Mouse (Mus musculus): ENCODE results near the gene Ubn1. TPM values are rescaled to one million over a fixed set of nuclear protein-coding genes. Genes with fewer than 3 reads are reported as not detected.
A peak's percentile ranks its signal among the peaks of the same experiment; 100 is the strongest.

The Ubn1 gene
- total and polyA plus RNA-seq, 2 experiments from 2014 or later, result 8.2 to 29.8 TPM

GRCm38 (mm10) chr16:5070321-5070720 is 20.5 kb downstream of the Ubn1 start:
- no peaks in the 10 kb centered on the region for H3K4me1 ChIP-seq (ENCODE audit: insufficient read depth, low read length)
- TF ChIP-seq CTCF (IDR thresholded peaks at IDR 0.05; ENCODE audit: low read depth), result no peak
- no peak overlapping the region for H3K4me2 ChIP-seq (ENCODE audit: low read depth, low read length)
- no peaks in the 10 kb centered on the region for H3K27me3 ChIP-seq (ENCODE audit: insufficient read depth, low read length)
- no peaks in the 10 kb centered on the region for H3K9me3 ChIP-seq (ENCODE audit: low read length)
- 61% methylated on average over 3 of the region's 3 CpGs for WGBS
- no peak overlapping the region for H3K27ac ChIP-seq
- no peak overlapping the region for H3K9ac ChIP-seq (replicated peaks; ENCODE audit: low read length)
- peak; percentile 10 for DNase-seq (ENCODE audit: low spot score)
- H3K4me3 ChIP-seq (ENCODE audit: low read length), result no peak overlapping the region
- ATAC-seq, result no peak
- H3K36me3 ChIP-seq (ENCODE audit: insufficient read depth, low read length), result peaks cover 46% of the 10 kb centered on the region

DNA sequence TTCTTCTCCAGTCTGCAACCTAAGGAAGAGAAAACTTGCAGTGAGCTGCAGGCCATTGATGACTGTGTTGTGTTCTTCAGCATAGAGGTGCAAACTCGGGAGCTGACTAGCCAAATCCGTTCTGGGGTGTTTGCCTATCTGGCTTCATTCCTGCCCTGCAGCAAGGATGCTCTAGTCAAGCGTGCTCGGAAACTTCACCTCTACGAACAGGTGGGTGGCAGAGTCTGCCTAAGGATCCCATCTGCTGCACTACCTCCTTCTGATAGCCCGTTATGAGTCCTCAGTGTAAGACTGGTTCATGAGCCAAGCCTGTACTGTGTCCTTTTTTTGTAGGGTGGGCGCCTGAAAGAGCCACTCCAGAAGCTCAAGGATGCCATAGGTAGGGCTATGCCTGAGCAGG is 22.1 kb downstream of the Ubn1 start:
- no peak overlapping the region for H3K4me3 ChIP-seq (ENCODE audit: low read length)
- no peak overlapping the region for H3K27ac ChIP-seq
- 92% methylated on average over 7 of the region's 7 CpGs for WGBS
- H3K27me3 ChIP-seq (ENCODE audit: insufficient read depth, low read length), result no peaks in the 10 kb centered on the region
- H3K36me3 ChIP-seq (ENCODE audit: insufficient read depth, low read length), result peaks cover 57% of the 10 kb centered on the region
- DNase-seq (ENCODE audit: low spot score) (no peak), ATAC-seq (no peak)
- H3K4me1 ChIP-seq (ENCODE audit: insufficient read depth, low read length), result no peaks in the 10 kb centered on the region
- no peaks in the 10 kb centered on the region for H3K9me3 ChIP-seq (ENCODE audit: low read length)
- no peak for TF ChIP-seq CTCF (IDR thresholded peaks at IDR 0.05; ENCODE audit: low read depth)
- H3K9ac ChIP-seq (replicated peaks; ENCODE audit: low read length), result no peak overlapping the region
- H3K4me2 ChIP-seq (ENCODE audit: low read depth, low read length), result no peak overlapping the region

- ATAC-seq (no peak), DNase-seq (ENCODE audit: low spot score) (no peak)
- H3K27ac ChIP-seq, result no peak overlapping the region
- no peak overlapping the region for H3K9ac ChIP-seq (replicated peaks; ENCODE audit: low read length)
- WGBS, result 93% methylated on average over 5 of the region's 5 CpGs
- H3K9me3 ChIP-seq (ENCODE audit: low read length), result no peaks in the 10 kb centered on the region
- TF ChIP-seq CTCF (IDR thresholded peaks at IDR 0.05; ENCODE audit: low read depth), result no peak
- no peak overlapping the region for H3K4me2 ChIP-seq (ENCODE audit: low read depth, low read length)
- H3K4me3 ChIP-seq (ENCODE audit: low read length), result no peak overlapping the region
- no peaks in the 10 kb centered on the region for H3K4me1 ChIP-seq (ENCODE audit: insufficient read depth, low read length)
- H3K36me3 ChIP-seq (ENCODE audit: insufficient read depth, low read length), result peaks cover 73% of the 10 kb centered on the region
- H3K27me3 ChIP-seq (ENCODE audit: insufficient read depth, low read length), result no peaks in the 10 kb centered on the region
Measured at GRCm38 (mm10) chr16:5074341-5074740, 24.5 kb downstream of the Ubn1 start.

- no peak for TF ChIP-seq CTCF (IDR thresholded peaks at IDR 0.05; ENCODE audit: low read depth)
- Histone ChIP-seq H3K27ac (no peak overlapping the region), H3K9ac (replicated peaks; ENCODE audit: low read length) (no peak overlapping the region), H3K4me3 (ENCODE audit: low read length) (no peak overlapping the region), H3K27me3 (ENCODE audit: insufficient read depth, low read length) (no peaks in the 10 kb centered on the region), H3K36me3 (ENCODE audit: insufficient read depth, low read length) (peaks cover 50% of the 10 kb centered on the region), H3K9me3 (ENCODE audit: low read length) (no peaks in the 10 kb centered on the region), H3K4me1 (ENCODE audit: insufficient read depth, low read length) (no peaks in the 10 kb centered on the region), H3K4me2 (ENCODE audit: low read depth, low read length) (no peak overlapping the region)
- ATAC-seq, result no peak
- DNase-seq (ENCODE audit: low spot score), result no peak
- WGBS, result 91% methylated on average over 4 of the region's 4 CpGs
Measured at GRCm38 (mm10) chr16:5085196-5085595, 35.3 kb downstream of the Ubn1 start.

- H3K27ac ChIP-seq, result no peak overlapping the region
- no peaks in the 10 kb centered on the region for H3K27me3 ChIP-seq (ENCODE audit: insufficient read depth, low read length)
- ATAC-seq (no peak), DNase-seq (ENCODE audit: low spot score) (no peak)
- TF ChIP-seq CTCF (IDR thresholded peaks at IDR 0.05; ENCODE audit: low read depth), result no peak
- H3K4me1 ChIP-seq (ENCODE audit: insufficient read depth, low read length), result no peaks in the 10 kb centered on the region
- peaks cover 49% of the 10 kb centered on the region for H3K36me3 ChIP-seq (ENCODE audit: insufficient read depth, low read length)
- H3K9ac ChIP-seq (replicated peaks; ENCODE audit: low read length), result no peak overlapping the region
- no peak overlapping the region for H3K4me2 ChIP-seq (ENCODE audit: low read depth, low read length)
- no peak overlapping the region for H3K4me3 ChIP-seq (ENCODE audit: low read length)
- no peaks in the 10 kb centered on the region for H3K9me3 ChIP-seq (ENCODE audit: low read length)
- 100% methylated on average over 2 of the region's 2 CpGs for WGBS
Measured at GRCm38 (mm10) chr16:5086179-5086578, 36.3 kb downstream of the Ubn1 start.

DNA sequence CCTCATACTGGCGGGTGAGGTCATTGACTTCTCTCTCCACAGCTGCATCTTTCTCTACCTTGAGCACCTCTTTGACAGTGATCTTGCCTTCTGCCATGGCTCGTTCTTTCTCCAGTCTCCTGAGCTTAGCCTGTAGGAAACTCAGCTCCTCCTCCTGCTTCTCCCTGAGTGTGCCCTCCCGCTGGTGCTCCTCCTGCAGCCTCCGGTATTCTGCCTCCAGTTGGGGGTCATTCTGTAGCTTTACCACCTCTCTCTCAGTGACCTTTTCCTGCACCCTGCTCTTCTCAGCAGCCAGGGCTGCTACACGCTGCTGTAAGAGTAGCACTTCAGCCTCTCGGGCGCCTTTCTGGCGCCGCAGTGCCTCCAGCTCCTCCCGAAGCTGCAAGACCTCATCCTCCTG is 39.2 kb downstream of the Ubn1 start:
- ATAC-seq (no peak), DNase-seq (ENCODE audit: low spot score) (no peak)
- H3K4me3 ChIP-seq (ENCODE audit: low read length), result no peak overlapping the region
- WGBS, result 81% methylated on average over 10 of the region's 10 CpGs
- no peak for TF ChIP-seq CTCF (IDR thresholded peaks at IDR 0.05; ENCODE audit: low read depth)
- H3K4me1 ChIP-seq (ENCODE audit: insufficient read depth, low read length), result no peaks in the 10 kb centered on the region
- no peak overlapping the region for H3K9ac ChIP-seq (replicated peaks; ENCODE audit: low read length)
- no peaks in the 10 kb centered on the region for H3K27me3 ChIP-seq (ENCODE audit: insufficient read depth, low read length)
- H3K36me3 ChIP-seq (ENCODE audit: insufficient read depth, low read length), result peaks cover 25% of the 10 kb centered on the region
- H3K9me3 ChIP-seq (ENCODE audit: low read length), result no peaks in the 10 kb centered on the region
- H3K27ac ChIP-seq, result no peak overlapping the region
- no peak overlapping the region for H3K4me2 ChIP-seq (ENCODE audit: low read depth, low read length)

GRCm38 (mm10) chr16:5093285-5093684 is 43.4 kb downstream of the Ubn1 start:
- no peaks in the 10 kb centered on the region for H3K27me3 ChIP-seq (ENCODE audit: insufficient read depth, low read length)
- TF ChIP-seq CTCF (IDR thresholded peaks at IDR 0.05; ENCODE audit: low read depth), result no peak
- no peaks in the 10 kb centered on the region for H3K36me3 ChIP-seq (ENCODE audit: insufficient read depth, low read length)
- no peak overlapping the region for H3K9ac ChIP-seq (replicated peaks; ENCODE audit: low read length)
- H3K27ac ChIP-seq, result no peak overlapping the region
- WGBS, result 74% methylated on average over 5 of the region's 5 CpGs
- H3K9me3 ChIP-seq (ENCODE audit: low read length), result no peaks in the 10 kb centered on the region
- no peaks in the 10 kb centered on the region for H3K4me1 ChIP-seq (ENCODE audit: insufficient read depth, low read length)
- H3K4me3 ChIP-seq (ENCODE audit: low read length), result no peak overlapping the region
- H3K4me2 ChIP-seq (ENCODE audit: low read depth, low read length), result no peak overlapping the region
- DNase-seq (ENCODE audit: low spot score), result no peak
- ATAC-seq, result no peak

Measured in hindbrain, postnatal 0 days (tissue).